Mouse (Mus musculus) MEL (cell line): ENCODE measurements around the gene Itpk1. TPM values are rescaled to one million over a fixed set of nuclear protein-coding genes. Genes with fewer than 3 reads are reported as not detected.

Experiments
- DNase-seq: peaks from one replicate; pipeline ENCODE4 v3.0.0; 2011; ENCODE audit warnings: low read depth, low spot score
- H3K27ac ChIP-seq: 2 replicates; pipeline ENCODE4 v1.5.1; 2012; ENCODE audit warnings: low read depth, mild to moderate bottlenecking, control low read depth, low read length, moderate library complexity; ENCODE audit not compliant: control insufficient read depth
- H3K27me3 ChIP-seq, 2 experiments: fragments of 150-350 bp in 1 of 2; sonication (generic) in 1 of 2; 2 replicates each; pipeline ENCODE4 v1.6.1; 2012; ENCODE audit warnings: low read length in 2 of 2, mild to moderate bottlenecking in 2 of 2, improper control_type of control experiment in 1 of 2, moderate library complexity in 1 of 2; ENCODE audit not compliant: insufficient read depth in 2 of 2, control insufficient read depth in 1 of 2
- H3K36me3 ChIP-seq, 2 experiments: 2 replicates each; pipeline ENCODE4 v1.6.1; 2012 to 2014; ENCODE audit warnings: low read length in 2 of 2, improper control_type of control experiment in 1 of 2, inconsistent platforms in 1 of 2, mild to moderate bottlenecking in 1 of 2; ENCODE audit not compliant: insufficient read depth in 2 of 2, control insufficient read depth in 1 of 2
- H3K4me1 ChIP-seq, 2 experiments: fragments of 150-350 bp in 1 of 2; sonication (generic) in 1 of 2; 2 replicates each; pipeline ENCODE4 v1.6.1; 2012; ENCODE audit warnings: low read length in 2 of 2, improper control_type of control experiment in 1 of 2, mild to moderate bottlenecking in 1 of 2; ENCODE audit not compliant: insufficient read depth in 2 of 2, control insufficient read depth in 1 of 2
- H3K4me3 ChIP-seq, 2 experiments: fragments of 150-350 bp in 1 of 2; sonication (generic) in 1 of 2; 2 replicates each; pipeline ENCODE4 v1.5.1; 2012; ENCODE audit warnings: low read depth in 2 of 2, low read length in 2 of 2, mild to moderate bottlenecking in 2 of 2, moderate library complexity in 2 of 2, control low read depth in 1 of 2, improper control_type of control experiment in 1 of 2; ENCODE audit not compliant: control insufficient read depth in 1 of 2, insufficient read depth in 1 of 2
- H3K79me2 ChIP-seq: 2 replicates; pipeline ENCODE4 v1.6.1; 2012; ENCODE audit warnings: mild to moderate bottlenecking, low read length, moderate library complexity; ENCODE audit not compliant: control insufficient read depth, poor library complexity, insufficient read depth
- H3K9ac ChIP-seq: 2 replicates; pipeline ENCODE4 v1.6.1; 2012; ENCODE audit warnings: low read depth, mild to moderate bottlenecking, control low read depth, low read length, moderate library complexity; ENCODE audit not compliant: control insufficient read depth, poor library complexity, severe bottlenecking
- H3K9me3 ChIP-seq: fragments of 150-350 bp; sonication (generic); replicated peaks from 2 replicates; pipeline ENCODE4 v1.6.1; 2012; ENCODE audit warnings: mild to moderate bottlenecking, low read length, improper control_type of control experiment, moderate library complexity; ENCODE audit not compliant: insufficient read depth
- EP300 ChIP-seq, 2 experiments: IDR thresholded peaks; 2 replicates each; pipeline ENCODE4 v1.6.1; 2011; ENCODE audit warnings: improper control_type of control experiment in 2 of 2, low read length in 2 of 2, low read depth in 1 of 2, mild to moderate bottlenecking in 1 of 2
- ETS1 ChIP-seq: IDR thresholded peaks from 2 replicates; pipeline ENCODE4 v1.6.1; 2012; ENCODE audit warnings: low read depth, mild to moderate bottlenecking, inconsistent platforms, low read length, improper control_type of control experiment, moderate library complexity
- KAT2A ChIP-seq: conservative IDR thresholded peaks from 2 replicates; pipeline ENCODE4 v1.6.1; 2012; ENCODE audit warnings: low read depth, low read length, improper control_type of control experiment, inconsistent platforms
- MAX ChIP-seq: IDR thresholded peaks from 2 replicates; pipeline ENCODE4 v1.6.1; 2011; ENCODE audit warnings: low read length, improper control_type of control experiment
- MXI1 ChIP-seq: IDR thresholded peaks from 2 replicates; pipeline ENCODE4 v1.6.1; 2011; ENCODE audit warnings: mild to moderate bottlenecking, low read depth, low read length, improper control_type of control experiment
- MYC ChIP-seq: IDR thresholded peaks from 2 replicates; pipeline ENCODE4 v1.6.1; 2011; ENCODE audit warnings: low read depth, mild to moderate bottlenecking, low read length, improper control_type of control experiment, moderate library complexity
- NRF1 ChIP-seq: IDR thresholded peaks from 2 replicates; pipeline ENCODE4 v1.6.1; 2014; ENCODE audit warnings: low read depth, mild to moderate bottlenecking, inconsistent platforms, low read length, improper control_type of control experiment, moderate library complexity; ENCODE audit not compliant: poor library complexity, insufficient read depth, severe bottlenecking
- POLR2AphosphoS2 ChIP-seq: IDR thresholded peaks from 2 replicates; pipeline ENCODE4 v1.6.1; 2011; ENCODE audit warnings: low read length, improper control_type of control experiment
- RCOR1 ChIP-seq: IDR thresholded peaks from 2 replicates; pipeline ENCODE4 v1.6.1; 2012; ENCODE audit warnings: low read depth, mild to moderate bottlenecking, inconsistent platforms, low read length, improper control_type of control experiment
- SIN3A ChIP-seq: IDR thresholded peaks from 2 replicates; pipeline ENCODE4 v1.6.1; 2012; ENCODE audit warnings: low read length, improper control_type of control experiment, inconsistent platforms
- TAL1 ChIP-seq: IDR thresholded peaks from 2 replicates; pipeline ENCODE4 v1.6.1; 2012; ENCODE audit warnings: mild to moderate bottlenecking, inconsistent platforms, low read length, moderate library complexity, mixed read lengths
- TCF12 ChIP-seq: IDR thresholded peaks from 2 replicates; pipeline ENCODE4 v1.6.1; 2014; ENCODE audit warnings: low read depth, mild to moderate bottlenecking, inconsistent platforms, low read length, improper control_type of control experiment, moderate library complexity
- UBTF ChIP-seq: IDR thresholded peaks from 2 replicates; pipeline ENCODE4 v1.6.1; 2012; ENCODE audit warnings: low read depth, mild to moderate bottlenecking, inconsistent platforms, low read length, improper control_type of control experiment, moderate library complexity, borderline replicate concordance; ENCODE audit not compliant: insufficient read depth
- USF1 ChIP-seq: IDR thresholded peaks from 2 replicates; pipeline ENCODE4 v1.6.1; 2014; ENCODE audit warnings: low read depth, mild to moderate bottlenecking, inconsistent platforms, low read length, improper control_type of control experiment, moderate library complexity
- polyA plus RNA-seq, 2 experiments: library from polyadenylated mRNA; stranded (reverse) in 1 of 2; unstranded in 1 of 2; fragments of >175 nt in 1 of 2; fragments of >200 nt in 1 of 2; gene quantifications; 2 replicates each; pipeline versions ENCODE4 v1.2.1 to v1.2.4; 2012; ENCODE audit warnings: low replicate concordance in 2 of 2, low read depth in 1 of 2; ENCODE audit not compliant: insufficient read length in 2 of 2, insufficient read depth in 1 of 2, missing spikeins in 1 of 2
- total RNA-seq: library from RNA; depleted of rRNA; stranded (reverse); fragments of 300-350 nt; gene quantifications from 2 replicates; pipeline ENCODE4 v1.2.3, GENCODE M21; 2012

Itpk1 gene
- total and polyA plus RNA-seq, 3 experiments = 12.0 to 25.7 TPM; not detected in 1

DNA sequence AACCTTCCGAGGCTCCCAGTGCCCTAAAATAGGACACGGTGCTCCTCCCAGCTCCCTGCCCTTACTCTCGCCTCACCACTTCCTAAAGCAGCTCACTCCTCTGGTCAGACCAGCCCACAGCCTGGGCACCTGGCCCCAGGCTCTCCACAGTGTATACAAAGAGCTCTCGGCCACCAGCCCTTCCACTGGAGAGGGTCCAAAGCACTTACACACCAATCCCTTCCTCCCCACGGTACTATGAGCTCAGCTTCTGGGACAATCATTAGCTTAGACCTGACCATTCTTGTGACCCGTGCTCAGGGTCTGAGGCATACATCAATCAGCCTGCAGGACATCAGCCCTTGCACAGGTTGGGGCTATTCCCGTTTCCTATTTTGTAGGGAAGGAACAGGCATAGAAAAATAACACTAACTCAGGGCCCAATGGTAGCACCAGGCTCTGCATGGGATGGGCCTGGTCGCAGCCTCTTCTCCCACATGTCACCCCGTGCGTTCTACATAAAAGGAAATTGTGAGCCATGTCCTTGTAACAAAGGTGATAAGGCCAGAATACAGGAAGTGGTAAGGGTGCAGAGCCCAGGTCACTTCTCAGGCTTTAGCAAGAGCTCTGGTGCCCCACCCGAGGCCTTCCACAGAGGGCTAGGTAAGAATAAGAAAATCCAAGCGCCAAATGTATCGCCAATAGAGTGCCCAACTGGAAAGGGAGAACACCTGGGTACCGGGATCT lies 56.7 kb downstream of the Itpk1 start:
- DNase-seq = peak; percentile 53
- no peaks in the 10 kb centered on the region for H3K27me3 ChIP-seq

DNA sequence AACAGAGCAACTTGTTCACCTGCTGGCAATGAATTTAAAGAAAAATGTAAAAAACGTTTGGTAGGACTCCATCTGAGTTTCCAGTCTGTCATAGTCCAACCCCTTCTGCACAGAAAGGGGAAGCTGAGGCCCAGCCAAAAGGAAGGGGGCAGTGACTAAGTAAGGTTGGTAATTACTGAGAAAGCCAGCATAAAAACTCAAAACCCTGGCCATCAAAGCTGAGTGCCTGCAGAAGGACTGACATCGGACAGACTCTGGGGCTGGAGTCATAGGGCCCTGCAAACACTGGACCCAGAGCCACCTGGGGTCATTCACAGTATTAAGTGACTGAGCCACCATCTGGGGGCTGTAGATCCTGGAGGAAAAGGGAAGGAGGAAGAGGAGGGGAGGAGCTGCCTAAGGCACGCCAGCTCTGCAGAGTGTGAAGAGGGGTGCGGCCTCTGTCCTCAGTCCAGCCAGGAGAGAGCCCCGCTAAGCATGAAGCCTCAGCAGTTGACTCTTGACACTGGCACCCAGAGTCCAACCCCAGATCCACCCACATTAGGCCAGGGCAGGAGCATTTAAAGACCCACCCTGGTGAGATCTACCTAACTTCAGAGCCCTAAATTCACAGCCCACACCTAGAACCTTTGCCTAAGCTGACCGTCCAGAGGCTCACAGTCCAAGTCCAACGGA lies 58.0 kb downstream of the Itpk1 start:
- H3K4me1 ChIP-seq = peaks cover 10 to 32% of the 10 kb centered on the region in 2 experiments; a peak in 3 of 4 replicates
- TF ChIP-seq RCOR1 (peak; percentile 61; the same call in 1 of the 2 replicates), USF1 (no peak), NRF1 (no peak), TCF12 (0 out of 2 replicates have a peak, but pooled peaks have one; percentile 12), MYC (0 out of 2 replicates have a peak, but pooled peaks have one; percentile 24), MAX (peak; percentile 35; the same call in 1 of the 2 replicates), POLR2AphosphoS2 (no peak), TAL1 (0 out of 2 replicates have a peak, but pooled peaks have one; percentile 7), SIN3A (peak; percentile 51; the same call in 1 of the 2 replicates), EP300 (IDR thresholded peaks at IDR 0.05; ENCODE audit: low read depth in 1 of 2, low read length in 2 of 2) (peak in 1 of 2 experiments; percentile 73; a peak in 2 of 4 replicates), KAT2A (no peak), ETS1 (no peak), MXI1 (peak; percentile 59)
- H3K4me3 ChIP-seq = peak overlapping the region; percentile 32 to 44; a peak in 3 of 4 replicates
- no peaks in the 10 kb centered on the region for H3K27me3 ChIP-seq
- no peaks in the 10 kb centered on the region for H3K79me2 ChIP-seq
- H3K27ac ChIP-seq = peak overlapping the region; percentile 91
- no peaks in the 10 kb centered on the region for H3K9me3 ChIP-seq
- DNase-seq = peak; percentile 90
- peak overlapping the region; percentile 45 for H3K9ac ChIP-seq
- peaks cover 0 to 21% of the 10 kb centered on the region in 2 experiments; a peak in 2 of 4 replicates for H3K36me3 ChIP-seq

More for the DNA sequence above, 56.7 kb downstream of the Itpk1 start:
- no peak overlapping the region for H3K9ac ChIP-seq
- TF ChIP-seq UBTF (no peak), MYC (0 out of 2 replicates have a peak, but pooled peaks have one; percentile 41)
- H3K4me3 ChIP-seq = no peak overlapping the region
- H3K79me2 ChIP-seq = no peaks in the 10 kb centered on the region
- peaks cover 0 to 26% of the 10 kb centered on the region in 2 experiments; a peak in 2 of 4 replicates for H3K36me3 ChIP-seq
- H3K4me1 ChIP-seq = peaks cover 13 to 41% of the 10 kb centered on the region in 2 experiments
- 0 out of 2 replicates have a peak overlapping the region, but pooled peaks have one; percentile 2 for H3K27ac ChIP-seq
- no peaks in the 10 kb centered on the region for H3K9me3 ChIP-seq
